Mouse (Mus musculus): ENCODE results near the gene Cct5. TPM values are rescaled to one million over a fixed set of nuclear protein-coding genes. Genes with fewer than 3 reads are reported as not detected.
"Not testable (repeated sequence)": the region's sequence is repeated elsewhere in the genome, so short reads cannot be mapped to it uniquely, and the experiment has no call there.

The Cct5 gene
- polyA plus RNA-seq, 1 experiment from 2014 or later = 211 TPM

DNA sequence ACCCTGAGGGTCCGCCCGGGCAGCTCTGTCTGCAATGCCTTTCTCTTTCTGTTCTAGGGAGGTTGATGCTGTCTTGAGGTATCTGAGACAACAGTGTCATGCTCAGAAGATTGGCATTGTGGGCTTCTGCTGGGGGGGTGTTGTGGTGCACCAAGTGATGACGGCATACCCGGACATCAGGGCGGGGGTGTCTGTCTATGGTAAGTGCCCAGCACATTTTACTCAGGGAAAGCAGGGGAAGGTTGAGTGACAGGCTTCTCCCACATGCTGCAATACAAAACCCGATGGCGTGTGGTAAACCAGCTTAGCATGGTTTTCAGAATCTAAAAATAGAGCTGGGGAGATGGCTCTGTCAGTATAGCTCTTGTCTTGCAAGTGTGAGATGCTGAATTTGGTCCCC, 16.4 kb downstream of the Cct5 start:
- Histone ChIP-seq H3K27ac (ENCODE audit: low read length) (no peak overlapping the region), H3K9me3 (ENCODE audit: low read length) (no peaks in the 10 kb centered on the region), H3K9ac (replicated peaks; ENCODE audit: low read depth) (no peak overlapping the region), H3K27me3 (replicated peaks; ENCODE audit: insufficient read depth, low read length) (no peaks in the 10 kb centered on the region), H3K4me3 (ENCODE audit: low read depth, low read length) (no peak overlapping the region), H3K4me2 (replicated peaks; ENCODE audit: low read depth, low read length) (no peak overlapping the region), H3K36me3 (ENCODE audit: insufficient read depth, low read length) (no peaks in the 10 kb centered on the region; the same call in 1 of the 2 replicates), H3K4me1 (ENCODE audit: insufficient read depth, low read depth, low read length) (no peaks in the 10 kb centered on the region)
- DNase-seq (ENCODE audit: low spot score) (no peak), ATAC-seq (no peak)
- no peak for TF ChIP-seq CTCF (IDR thresholded peaks at IDR 0.05)
- TF ChIP-seq EP300 (IDR thresholded peaks at IDR 0.05) = no peak
- WGBS = 74% methylated on average over 7 of the region's 7 CpGs

DNA sequence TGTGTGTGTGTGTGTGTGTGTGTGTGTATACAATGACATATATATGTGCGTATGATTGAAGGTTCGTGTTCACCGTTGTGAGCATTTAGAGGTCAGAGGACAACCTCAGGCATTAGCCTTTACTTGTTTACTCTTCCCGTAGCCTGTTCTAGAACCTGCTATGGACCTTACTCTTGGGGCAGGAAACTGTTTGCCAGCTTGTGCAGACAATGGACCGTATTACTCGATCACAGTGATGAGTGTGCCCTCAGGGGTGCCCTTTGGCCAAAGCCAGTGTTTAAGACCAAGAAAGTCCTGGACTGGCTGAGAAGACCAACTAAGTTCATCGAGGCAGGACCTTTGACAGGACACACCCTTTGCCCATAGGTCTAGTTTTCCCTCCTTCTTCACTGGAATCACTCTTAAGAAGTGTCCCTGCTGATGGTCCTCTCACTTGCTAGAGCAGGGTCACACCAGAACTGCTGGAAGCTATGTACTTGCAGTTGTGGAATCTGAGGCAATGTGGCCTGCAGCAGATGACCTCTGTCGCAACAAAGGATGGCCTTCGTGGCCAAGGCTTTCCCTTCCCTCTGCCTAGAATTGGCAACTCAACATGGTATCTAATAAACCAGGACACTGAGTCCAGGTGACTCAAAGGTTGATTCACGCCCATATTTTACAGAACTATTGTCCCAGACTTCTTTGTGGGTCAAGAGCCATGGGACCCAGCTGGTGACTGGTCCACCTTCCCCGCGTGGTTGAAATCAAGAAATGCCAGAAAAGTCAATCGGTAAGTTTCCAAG, 18.1 kb downstream of the Cct5 start:
- H3K36me3 ChIP-seq (ENCODE audit: insufficient read depth, low read length) = no peaks in the 10 kb centered on the region
- TF ChIP-seq EP300 (IDR thresholded peaks at IDR 0.05) (no peak), CTCF (IDR thresholded peaks at IDR 0.05) (no peak)
- 88% methylated on average over 13 of the region's 13 CpGs for WGBS
- no peak for DNase-seq (ENCODE audit: low spot score)
- H3K27me3 ChIP-seq (replicated peaks; ENCODE audit: insufficient read depth, low read length) = no peaks in the 10 kb centered on the region
- no peaks in the 10 kb centered on the region for H3K4me1 ChIP-seq (ENCODE audit: insufficient read depth, low read depth, low read length)
- H3K4me3 ChIP-seq (ENCODE audit: low read depth, low read length) = no peak overlapping the region
- H3K4me2 ChIP-seq (replicated peaks; ENCODE audit: low read depth, low read length) = no peak overlapping the region
- no peaks in the 10 kb centered on the region for H3K9me3 ChIP-seq (ENCODE audit: low read length)
- ATAC-seq = no peak
- H3K9ac ChIP-seq (replicated peaks; ENCODE audit: low read depth) = no peak overlapping the region
- no peak overlapping the region for H3K27ac ChIP-seq (ENCODE audit: low read length)

- H3K4me3 ChIP-seq (ENCODE audit: low read depth, low read length); H3K9me3 ChIP-seq (ENCODE audit: low read length); H3K9ac ChIP-seq (replicated peaks; ENCODE audit: low read depth); H3K27ac ChIP-seq (ENCODE audit: low read length); H3K36me3 ChIP-seq (ENCODE audit: insufficient read depth, low read length); H3K4me2 ChIP-seq (replicated peaks; ENCODE audit: low read depth, low read length); DNase-seq (ENCODE audit: low spot score); H3K27me3 ChIP-seq (replicated peaks; ENCODE audit: insufficient read depth, low read length); ATAC-seq; H3K4me1 ChIP-seq (ENCODE audit: insufficient read depth, low read depth, low read length): not testable (repeated sequence)
- WGBS = 93% methylated on average over 2 of the region's 2 CpGs
Observed at GRCm38 (mm10) chr15:31581086-31581485, 20.5 kb downstream of the Cct5 start.

- Histone ChIP-seq H3K4me1 (ENCODE audit: insufficient read depth, low read depth, low read length) (no peaks in the 10 kb centered on the region), H3K9ac (replicated peaks; ENCODE audit: low read depth) (no peak overlapping the region), H3K4me2 (replicated peaks; ENCODE audit: low read depth, low read length) (no peak overlapping the region), H3K27ac (ENCODE audit: low read length) (no peak overlapping the region), H3K4me3 (ENCODE audit: low read depth, low read length) (no peak overlapping the region), H3K27me3 (replicated peaks; ENCODE audit: insufficient read depth, low read length) (no peaks in the 10 kb centered on the region), H3K9me3 (ENCODE audit: low read length) (no peaks in the 10 kb centered on the region), H3K36me3 (ENCODE audit: insufficient read depth, low read length) (no peaks in the 10 kb centered on the region)
- ATAC-seq (no peak), DNase-seq (ENCODE audit: low spot score) (no peak)
- no peak for TF ChIP-seq EP300 (IDR thresholded peaks at IDR 0.05)
- no peak for TF ChIP-seq CTCF (IDR thresholded peaks at IDR 0.05)
- WGBS = 66% methylated on average over 5 of the region's 5 CpGs
Observed at GRCm38 (mm10) chr15:31576076-31576475, 25.5 kb downstream of the Cct5 start.

DNA sequence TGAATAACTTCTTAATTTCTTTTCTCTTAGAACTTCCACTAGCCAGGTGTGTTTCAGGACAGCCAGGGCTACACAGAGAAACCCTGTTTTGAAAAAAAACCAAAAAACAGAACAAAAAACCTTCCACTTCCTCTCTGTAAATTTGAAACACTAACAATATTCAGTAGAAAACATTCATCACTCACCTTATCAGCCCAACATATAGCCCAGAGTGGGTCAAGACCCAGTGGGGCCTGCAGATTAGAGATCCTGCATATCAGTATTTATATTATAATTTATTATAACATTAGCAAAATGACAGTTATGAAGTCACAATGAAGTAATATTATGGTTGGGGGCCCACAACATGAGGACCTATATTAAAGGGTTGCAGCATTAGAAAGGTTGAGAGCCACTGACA, 27.9 kb downstream of the Cct5 start:
- no peaks in the 10 kb centered on the region for H3K9me3 ChIP-seq (ENCODE audit: low read length)
- no peak overlapping the region for H3K4me2 ChIP-seq (replicated peaks; ENCODE audit: low read depth, low read length)
- no peaks in the 10 kb centered on the region for H3K27me3 ChIP-seq (replicated peaks; ENCODE audit: insufficient read depth, low read length)
- DNase-seq (ENCODE audit: low spot score) (no peak), ATAC-seq (no peak)
- H3K4me1 ChIP-seq (ENCODE audit: insufficient read depth, low read depth, low read length) = peaks cover 6% of the 10 kb centered on the region; the same call in 1 of the 2 replicates
- no peak overlapping the region for H3K27ac ChIP-seq (ENCODE audit: low read length)
- H3K4me3 ChIP-seq (ENCODE audit: low read depth, low read length) = no peak overlapping the region
- H3K36me3 ChIP-seq (ENCODE audit: insufficient read depth, low read length) = no peaks in the 10 kb centered on the region
- H3K9ac ChIP-seq (replicated peaks; ENCODE audit: low read depth) = no peak overlapping the region
- TF ChIP-seq EP300 (IDR thresholded peaks at IDR 0.05) (no peak), CTCF (IDR thresholded peaks at IDR 0.05) (no peak)

- H3K4me1 ChIP-seq (ENCODE audit: insufficient read depth, low read depth, low read length) = peaks cover 7% of the 10 kb centered on the region; the same call in 1 of the 2 replicates
- H3K27ac ChIP-seq (ENCODE audit: low read length) = no peak overlapping the region
- no peak overlapping the region for H3K4me2 ChIP-seq (replicated peaks; ENCODE audit: low read depth, low read length)
- H3K9ac ChIP-seq (replicated peaks; ENCODE audit: low read depth) = no peak overlapping the region
- no peak overlapping the region for H3K4me3 ChIP-seq (ENCODE audit: low read depth, low read length)
- no peak for TF ChIP-seq EP300 (IDR thresholded peaks at IDR 0.05)
- no peak for TF ChIP-seq CTCF (IDR thresholded peaks at IDR 0.05)
- H3K9me3 ChIP-seq (ENCODE audit: low read length) = no peaks in the 10 kb centered on the region
- WGBS = 78% methylated on average over 4 of the region's 4 CpGs
- H3K36me3 ChIP-seq (ENCODE audit: insufficient read depth, low read length) = no peaks in the 10 kb centered on the region
- ATAC-seq (no peak), DNase-seq (ENCODE audit: low spot score) (no peak)
- H3K27me3 ChIP-seq (replicated peaks; ENCODE audit: insufficient read depth, low read length) = no peaks in the 10 kb centered on the region
Observed at GRCm38 (mm10) chr15:31573287-31573686, 28.3 kb downstream of the Cct5 start.
